Comparison of ENCODE assay signal across 10 mouse cellular contexts in genomic region chr7:25711165-25711564, GRCm38 (mm10). TPM values are rescaled to one million over a fixed set of nuclear protein-coding genes. Genes with fewer than 3 reads are reported as not detected.
A peak's percentile ranks its signal among the peaks of the same experiment; 100 is the strongest.
DNase-seq lines count a peak whose midpoint lies in the region; ATAC-seq and TF ChIP-seq lines count a peak whose summit lies in the region.
"Had no signal": no experiment of that assay in that cellular context is flagged by ENCODE, and none has a peak within 500 bp of the region (broad histone marks: within the 10 kb centered on the region; RNA-seq: fewer than 3 reads in every experiment).

No protein-coding gene starts in this region.

- H3K4me3 ChIP-seq in heart, embryonic 12.5 days, result no peak overlapping the region
- no peak overlapping the region for H3K4me3 ChIP-seq in midbrain, embryonic 12.5 days
- H3K4me3 ChIP-seq in midbrain, embryonic 15.5 days, result no peak overlapping the region
- no peak overlapping the region for H3K4me3 ChIP-seq in heart, embryonic 16.5 days (ENCODE audit: low read length)
- no peak overlapping the region for H3K4me3 ChIP-seq in myocyte
- H3K4me3 ChIP-seq: hindbrain, embryonic 15.5 days had no signal

- no peak overlapping the region for H3K4me2 ChIP-seq in heart, embryonic 12.5 days
- no peak overlapping the region for H3K4me2 ChIP-seq in midbrain, embryonic 12.5 days (replicated peaks)
- no peak overlapping the region for H3K4me2 ChIP-seq in midbrain, embryonic 15.5 days
- H3K4me2 ChIP-seq in heart, embryonic 16.5 days (ENCODE audit: low read depth, low read length), result no peak overlapping the region
- H3K4me2 ChIP-seq in myocyte (ENCODE audit: low read depth), result peak overlapping the region; percentile 78
- H3K4me2 ChIP-seq: hindbrain, embryonic 15.5 days had no signal

- no peak for ATAC-seq in heart, embryonic 12.5 days (ENCODE audit: insufficient number of reproducible peaks, low FRiP score)
- ATAC-seq in midbrain, embryonic 12.5 days (ENCODE audit: low FRiP score, low read depth), result no peak
- ATAC-seq in midbrain, embryonic 15.5 days (replicated peaks), result no peak
- no peak for ATAC-seq in heart, embryonic 16.5 days (replicated peaks; ENCODE audit: extremely low read depth, insufficient read depth, low FRiP score)

- H3ac ChIP-seq in myocyte (ENCODE audit: control insufficient read depth, insufficient read length), result no peak overlapping the region

- H3K27ac ChIP-seq in heart, embryonic 12.5 days (ENCODE audit: poor library complexity, severe bottlenecking), result peak overlapping the region; percentile 79
- H3K27ac ChIP-seq in midbrain, embryonic 12.5 days (replicated peaks), result peak overlapping the region; percentile 2; the same call in 1 of the 2 replicates
- H3K27ac ChIP-seq in midbrain, embryonic 15.5 days, result no peak overlapping the region
- H3K27ac ChIP-seq in heart, embryonic 16.5 days (ENCODE audit: low read length), result peak overlapping the region; percentile 58
- H3K27ac ChIP-seq: hindbrain, embryonic 15.5 days had no signal

- peaks cover 54% of the 10 kb centered on the region for H3K4me1 ChIP-seq in heart, embryonic 12.5 days (replicated peaks)
- peaks cover 20% of the 10 kb centered on the region for H3K4me1 ChIP-seq in midbrain, embryonic 12.5 days
- H3K4me1 ChIP-seq in midbrain, embryonic 15.5 days, result peaks cover 17% of the 10 kb centered on the region
- peaks cover 41% of the 10 kb centered on the region for H3K4me1 ChIP-seq in heart, embryonic 16.5 days (ENCODE audit: control insufficient read depth, insufficient read depth, low read length)

- no peak overlapping the region for H3K9ac ChIP-seq in heart, embryonic 12.5 days
- no peak overlapping the region for H3K9ac ChIP-seq in midbrain, embryonic 12.5 days (replicated peaks)
- no peak overlapping the region for H3K9ac ChIP-seq in midbrain, embryonic 15.5 days
- no peak overlapping the region for H3K9ac ChIP-seq in heart, embryonic 16.5 days (ENCODE audit: low read length)

- TF ChIP-seq POLR2A in myocyte (IDR thresholded peaks at IDR 0.05; ENCODE audit: insufficient read length, low read depth), result no peak

- 52% methylated on average over 5 of the region's 5 CpGs for WGBS in heart, embryonic 12.5 days
- WGBS in midbrain, embryonic 12.5 days, result 62% methylated on average over 5 of the region's 5 CpGs
- 60% methylated on average over 5 of the region's 5 CpGs for WGBS in midbrain, embryonic 15.5 days
- WGBS in heart, embryonic 16.5 days, result 52% methylated on average over 5 of the region's 5 CpGs

- no peaks in the 10 kb centered on the region for H3K27me3 ChIP-seq in heart, embryonic 12.5 days (replicated peaks)
- H3K27me3 ChIP-seq in midbrain, embryonic 12.5 days, result peaks cover 7% of the 10 kb centered on the region
- no peaks in the 10 kb centered on the region for H3K27me3 ChIP-seq in midbrain, embryonic 15.5 days (replicated peaks)
- H3K27me3 ChIP-seq in heart, embryonic 16.5 days (ENCODE audit: control insufficient read depth, insufficient read depth, low read length), result no peaks in the 10 kb centered on the region
- no peaks in the 10 kb centered on the region for H3K27me3 ChIP-seq in myocyte (ENCODE audit: control insufficient read depth, insufficient read depth, insufficient read length)
- H3K27me3 ChIP-seq: hindbrain, embryonic 15.5 days had no signal

- intact Hi-C loops in heart, postnatal 14 days (cut with DNase I), result no loop called here

- H3K36me3 ChIP-seq in heart, embryonic 12.5 days, result peaks cover 40% of the 10 kb centered on the region
- peaks cover 48% of the 10 kb centered on the region for H3K36me3 ChIP-seq in midbrain, embryonic 12.5 days
- H3K36me3 ChIP-seq in midbrain, embryonic 15.5 days (replicated peaks), result peaks cover 29% of the 10 kb centered on the region
- peaks cover 37% of the 10 kb centered on the region for H3K36me3 ChIP-seq in heart, embryonic 16.5 days (ENCODE audit: control insufficient read depth, insufficient read depth)
- peaks cover 11% of the 10 kb centered on the region for H3K36me3 ChIP-seq in myocyte (ENCODE audit: control insufficient read depth, insufficient read depth)

- no peak for DNase-seq in heart, postnatal 14 days
- no peak for DNase-seq in layer of hippocampus, postnatal 14 days (ENCODE audit: low spot score in 2 of 2)
- DNase-seq in layer of hippocampus, adult 18-20 months (ENCODE audit: low spot score in 2 of 2), result no peak
- DNase-seq: lung, postnatal 4 days had no signal

- no peaks in the 10 kb centered on the region for H3K79me2 ChIP-seq in myocyte (ENCODE audit: control insufficient read depth, insufficient read depth)

- H3K9me3 ChIP-seq in heart, embryonic 12.5 days (replicated peaks), result no peaks in the 10 kb centered on the region
- H3K9me3 ChIP-seq in midbrain, embryonic 12.5 days, result no peaks in the 10 kb centered on the region
- H3K9me3 ChIP-seq in midbrain, embryonic 15.5 days, result no peaks in the 10 kb centered on the region
- H3K9me3 ChIP-seq in heart, embryonic 16.5 days (replicated peaks; ENCODE audit: control insufficient read depth, low read length), result no peaks in the 10 kb centered on the region
- H3K9me3 ChIP-seq: hindbrain, embryonic 15.5 days had no signal

TF ChIP-seq in myocyte, 11 proteins besides CTCF, POLR2A, EP300 and RAD21:
- TF ChIP-seq MYOD1 (IDR thresholded peaks at IDR 0.05; ENCODE audit: control insufficient read depth in 1 of 3, insufficient read length in 2 of 3, low read depth in 2 of 3) (peak in 1 of 3 experiments; percentile 18), TCF3 (IDR thresholded peaks at IDR 0.05; ENCODE audit: insufficient read length, low read depth) (no peak), POLR2AphosphoS2 (IDR thresholded peaks at IDR 0.05; ENCODE audit: insufficient read length, low read depth) (peak; percentile 77), CEBPB (IDR thresholded peaks at IDR 0.05; ENCODE audit: insufficient read depth, poor library complexity, severe bottlenecking) (no peak)

RNA-seq across cellular contexts. Expression of gene Ccdc97, which starts 7.7 kb away (rescaled TPM):
- 24.6 and 25.9 TPM in 2 replicates for polyA plus RNA-seq in heart, embryonic 12.5 days (2016; fragmentation: Nextera tagmentation; extraction: Ambion mirVana)
- total RNA-seq in heart, postnatal 14 days (2021), result 10 to 100 TPM; 47.0 to 50.7 TPM
- 32.8 and 33.2 TPM in 2 replicates for polyA plus RNA-seq in midbrain, embryonic 12.5 days (2016; fragmentation: Nextera tagmentation; extraction: Ambion mirVana)
- 39.5 and 40.2 TPM in 2 replicates for polyA plus RNA-seq in midbrain, embryonic 15.5 days (2015; fragmentation: Nextera tagmentation; extraction: Ambion mirVana)
- polyA plus RNA-seq in heart, embryonic 16.5 days (2015; fragmentation: Nextera tagmentation; extraction: Ambion mirVana), result 19.9 and 23.0 TPM in 2 replicates
- polyA plus RNA-seq in myocyte (2012; fragmentation: generic; extraction: Trizol), result 44.5 TPM
- total RNA-seq in layer of hippocampus, postnatal 14 days (2021), result 10 to 100 TPM; 50.1 to 50.5 TPM
- total RNA-seq in layer of hippocampus, adult 18-20 months (2021), result 10 to 100 TPM; 63.4 to 65.6 TPM

RNA-seq across cellular contexts. Expression of gene Tgfb1, which starts 24.4 kb away (rescaled TPM):
- 5.1 and 5.6 TPM in 2 replicates for polyA plus RNA-seq in heart, embryonic 12.5 days (2016; fragmentation: Nextera tagmentation; extraction: Ambion mirVana)
- total RNA-seq in heart, postnatal 14 days (2021), result 10 to 100 TPM; 31.7 to 36.1 TPM
- polyA plus RNA-seq in midbrain, embryonic 12.5 days (2016; fragmentation: Nextera tagmentation; extraction: Ambion mirVana), result 1.3 and 1.6 TPM in 2 replicates
- 0.56 and 1.0 TPM in 2 replicates for polyA plus RNA-seq in midbrain, embryonic 15.5 days (2015; fragmentation: Nextera tagmentation; extraction: Ambion mirVana)
- 3.6 and 3.8 TPM in 2 replicates for polyA plus RNA-seq in heart, embryonic 16.5 days (2015; fragmentation: Nextera tagmentation; extraction: Ambion mirVana)
- polyA plus RNA-seq in myocyte (2012; fragmentation: generic; extraction: Trizol), result 78.2 TPM
- total RNA-seq in layer of hippocampus, postnatal 14 days (2021), result 1 to 10 TPM; 8.1 to 8.9 TPM
- 1 to 10 TPM; 6.5 to 7.7 TPM for total RNA-seq in layer of hippocampus, adult 18-20 months (2021)

RNA-seq across cellular contexts. Expression of gene B9d2, which starts 30.6 kb away (rescaled TPM):
- polyA plus RNA-seq in heart, embryonic 12.5 days (2016; fragmentation: Nextera tagmentation; extraction: Ambion mirVana), result 22.8 and 25.9 TPM in 2 replicates
- total RNA-seq in heart, postnatal 14 days (2021), result 10 to 100 TPM; 11.0 to 11.3 TPM
- polyA plus RNA-seq in midbrain, embryonic 12.5 days (2016; fragmentation: Nextera tagmentation; extraction: Ambion mirVana), result 29.0 and 33.9 TPM in 2 replicates
- polyA plus RNA-seq in midbrain, embryonic 15.5 days (2015; fragmentation: Nextera tagmentation; extraction: Ambion mirVana), result 47.3 and 50.9 TPM in 2 replicates
- 30.3 and 32.0 TPM in 2 replicates for polyA plus RNA-seq in heart, embryonic 16.5 days (2015; fragmentation: Nextera tagmentation; extraction: Ambion mirVana)
- 40.7 TPM for polyA plus RNA-seq in myocyte (2012; fragmentation: generic; extraction: Trizol)
- 10 to 100 TPM; 21.9 to 25.3 TPM for total RNA-seq in layer of hippocampus, postnatal 14 days (2021)
- total RNA-seq in layer of hippocampus, adult 18-20 months (2021), result 10 to 100 TPM; 22.2 to 26.3 TPM

RNA-seq across cellular contexts. Expression of gene Tmem91, which starts 36.2 kb away (rescaled TPM):
- polyA plus RNA-seq in heart, embryonic 12.5 days (2016; fragmentation: Nextera tagmentation; extraction: Ambion mirVana), result 0.86 and 1.1 TPM in 2 replicates
- under 1 TPM in 1 of 2 experiments, not detected in 1; 0.37 TPM for total RNA-seq in heart, postnatal 14 days (2021)
- 3.1 and 3.9 TPM in 2 replicates for polyA plus RNA-seq in midbrain, embryonic 12.5 days (2016; fragmentation: Nextera tagmentation; extraction: Ambion mirVana)
- polyA plus RNA-seq in midbrain, embryonic 15.5 days (2015; fragmentation: Nextera tagmentation; extraction: Ambion mirVana), result 53.5 and 54.0 TPM in 2 replicates
- 2.1 and 2.2 TPM in 2 replicates for polyA plus RNA-seq in heart, embryonic 16.5 days (2015; fragmentation: Nextera tagmentation; extraction: Ambion mirVana)
- 0.40 TPM for polyA plus RNA-seq in myocyte (2012; fragmentation: generic; extraction: Trizol)
- total RNA-seq in layer of hippocampus, postnatal 14 days (2021), result 10 to 100 TPM; 16.4 to 29.3 TPM
- total RNA-seq in layer of hippocampus, adult 18-20 months (2021), result 10 to 100 TPM in 1 of 2 experiments, 1 to 10 TPM in 1; 8.4 to 10.9 TPM

RNA-seq across cellular contexts. Expression of gene Hnrnpul1, which starts 43.4 kb away (rescaled TPM):
- 57.0 and 60.9 TPM in 2 replicates for polyA plus RNA-seq in heart, embryonic 12.5 days (2016; fragmentation: Nextera tagmentation; extraction: Ambion mirVana)
- total RNA-seq in heart, postnatal 14 days (2021), result 10 to 100 TPM; 88.8 to 89.0 TPM
- polyA plus RNA-seq in midbrain, embryonic 12.5 days (2016; fragmentation: Nextera tagmentation; extraction: Ambion mirVana), result 70.0 and 80.5 TPM in 2 replicates
- 43.6 and 44.4 TPM in 2 replicates for polyA plus RNA-seq in midbrain, embryonic 15.5 days (2015; fragmentation: Nextera tagmentation; extraction: Ambion mirVana)
- 32.3 and 34.4 TPM in 2 replicates for polyA plus RNA-seq in heart, embryonic 16.5 days (2015; fragmentation: Nextera tagmentation; extraction: Ambion mirVana)
- polyA plus RNA-seq in myocyte (2012; fragmentation: generic; extraction: Trizol), result 76.2 TPM
- total RNA-seq in layer of hippocampus, postnatal 14 days (2021), result 100 to 1,000 TPM; 114 to 119 TPM
- total RNA-seq in layer of hippocampus, adult 18-20 months (2021), result 100 to 1,000 TPM in 1 of 2 experiments, 10 to 100 TPM in 1; 99.1 to 110 TPM

Comparison
In these comparisons a context has a peak if more than half of its experiments do, and no peak if none do; other contexts are left out.
1. RNA of gene Tgfb1, which starts 24.4 kb away (polyA plus RNA-seq): 78.2 TPM in myocyte (single experiment); 5.1 to 5.6 TPM in heart, embryonic 12.5 days, 3.6 to 3.8 TPM in heart, embryonic 16.5 days, 1.3 to 1.6 TPM in midbrain, embryonic 12.5 days and 0.56 to 1.0 TPM in midbrain, embryonic 15.5 days; every median in the first group is over 10 times any median in the second.